Mouse (Mus musculus): Measurements from ENCODE around the gene Rps10.

Gene Rps10

DNA sequence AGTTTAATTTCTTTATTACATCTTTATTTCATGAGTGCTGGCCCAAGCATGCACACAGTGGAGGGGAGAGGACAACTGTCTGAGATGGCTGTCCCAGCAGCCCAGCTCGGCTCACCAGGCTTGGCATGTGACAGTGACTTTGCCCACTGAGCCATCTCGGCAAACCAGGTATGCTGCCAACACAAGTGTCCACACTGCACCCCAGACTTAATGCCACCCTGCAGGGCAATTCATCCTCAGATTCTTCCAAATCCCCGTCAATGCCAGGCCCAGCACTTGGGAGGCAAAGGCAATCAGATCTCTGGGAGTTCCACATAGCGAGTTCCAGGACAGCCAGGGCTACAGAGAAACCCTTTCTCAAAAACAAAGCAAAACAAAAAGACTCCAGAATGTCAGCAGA lies 23.5 kb downstream of the Rps10 start:
- no peak for DNase-seq (ENCODE audit: low spot score in 2 of 2)

DNA sequence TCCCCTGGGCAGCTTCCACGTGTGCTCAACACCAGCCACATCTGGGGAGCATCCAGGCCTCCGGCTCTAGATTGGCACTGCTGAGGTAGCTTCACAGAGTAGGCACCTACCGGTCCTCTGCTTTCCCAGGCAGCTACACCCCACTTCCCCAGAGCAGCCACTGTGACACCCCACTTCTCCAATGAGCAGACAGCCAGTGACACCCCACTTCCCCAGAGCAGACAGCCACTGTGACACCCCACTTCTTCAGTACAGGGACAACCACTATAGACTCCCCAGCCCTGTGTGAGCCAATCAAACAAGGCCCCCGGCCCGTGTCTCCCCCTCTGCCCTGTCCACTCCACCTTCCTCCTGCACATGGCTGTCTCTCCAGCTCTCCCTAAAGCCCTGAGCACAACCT lies 24.5 kb downstream of the Rps10 start:
- no peak for DNase-seq (ENCODE audit: low spot score in 2 of 2)

DNA sequence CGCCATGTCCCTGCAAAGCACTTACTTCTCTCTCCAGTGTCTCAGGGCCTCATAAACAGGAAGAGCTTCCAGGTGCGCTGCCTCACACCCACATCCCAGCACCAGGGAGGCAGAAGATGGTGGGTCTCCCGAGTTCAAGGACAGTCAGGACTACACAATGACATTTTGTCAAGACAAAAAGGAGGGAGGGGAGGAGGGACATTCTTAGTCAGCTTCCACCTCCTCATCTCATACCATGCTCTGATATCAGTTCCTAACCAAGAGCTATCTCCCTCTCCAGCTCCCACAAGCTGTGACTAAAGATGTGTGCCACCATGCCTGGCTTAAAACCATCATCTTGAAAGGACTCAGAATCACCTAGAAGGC lies 25.0 kb downstream of the Rps10 start:
- DNase-seq (ENCODE audit: low spot score in 2 of 2): no peak

- DNase-seq (ENCODE audit: low spot score in 2 of 2): no peak
Measured at GRCm38 (mm10) chr17:27610679-27611518, 25.6 kb downstream of the Rps10 start.

DNA sequence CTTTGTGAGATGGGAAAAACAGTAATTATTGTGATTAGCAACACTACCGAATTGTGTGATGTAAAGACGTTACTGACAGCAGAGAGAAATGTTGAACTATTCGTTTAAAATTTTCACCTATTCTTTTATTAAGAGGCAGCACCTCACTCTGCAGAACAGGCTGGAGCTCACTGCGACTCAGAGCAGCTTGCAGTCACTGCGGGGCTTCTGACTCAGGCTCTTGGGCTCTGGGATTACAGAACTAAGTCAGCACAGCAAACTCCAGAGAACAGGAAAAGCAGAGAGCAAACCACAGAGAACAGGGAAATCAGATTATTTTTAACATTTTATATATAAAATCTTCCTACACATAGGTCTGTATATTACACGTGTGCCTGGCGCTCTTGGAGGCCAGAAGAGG lies 26.9 kb downstream of the Rps10 start:
- DNase-seq (ENCODE audit: low spot score in 2 of 2): no peak

GRCm38 (mm10) chr17:27603522-27604234 lies 32.8 kb downstream of the Rps10 start:
- DNase-seq (ENCODE audit: low spot score in 2 of 2): no peak

GRCm38 (mm10) chr17:27603036-27603435 lies 33.4 kb downstream of the Rps10 start:
- no peak for DNase-seq (ENCODE audit: low spot score in 2 of 2)

GRCm38 (mm10) chr17:27600869-27601268 lies 35.6 kb downstream of the Rps10 start:
- no peak for DNase-seq (ENCODE audit: low spot score in 2 of 2)

DNA sequence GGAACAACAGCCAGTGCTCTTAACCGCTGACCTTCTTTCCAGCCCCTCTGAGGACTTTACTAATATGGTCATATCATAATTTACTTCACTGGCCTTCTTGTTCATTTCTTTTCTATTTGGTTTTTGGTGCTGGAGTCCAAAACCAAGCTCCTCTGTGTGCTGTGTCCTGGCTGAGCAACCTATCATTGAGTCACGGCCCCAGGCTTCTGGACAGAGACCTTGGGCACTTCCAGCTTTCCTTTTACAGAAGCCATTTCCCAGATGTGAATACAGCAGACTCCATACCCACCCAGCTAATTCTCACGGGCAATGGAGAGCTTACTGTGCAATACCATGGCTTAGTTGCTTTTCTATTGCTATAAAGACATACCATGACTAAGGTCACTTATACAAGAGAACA lies 36.2 kb downstream of the Rps10 start:
- DNase-seq (ENCODE audit: low spot score in 2 of 2): no peak

DNA sequence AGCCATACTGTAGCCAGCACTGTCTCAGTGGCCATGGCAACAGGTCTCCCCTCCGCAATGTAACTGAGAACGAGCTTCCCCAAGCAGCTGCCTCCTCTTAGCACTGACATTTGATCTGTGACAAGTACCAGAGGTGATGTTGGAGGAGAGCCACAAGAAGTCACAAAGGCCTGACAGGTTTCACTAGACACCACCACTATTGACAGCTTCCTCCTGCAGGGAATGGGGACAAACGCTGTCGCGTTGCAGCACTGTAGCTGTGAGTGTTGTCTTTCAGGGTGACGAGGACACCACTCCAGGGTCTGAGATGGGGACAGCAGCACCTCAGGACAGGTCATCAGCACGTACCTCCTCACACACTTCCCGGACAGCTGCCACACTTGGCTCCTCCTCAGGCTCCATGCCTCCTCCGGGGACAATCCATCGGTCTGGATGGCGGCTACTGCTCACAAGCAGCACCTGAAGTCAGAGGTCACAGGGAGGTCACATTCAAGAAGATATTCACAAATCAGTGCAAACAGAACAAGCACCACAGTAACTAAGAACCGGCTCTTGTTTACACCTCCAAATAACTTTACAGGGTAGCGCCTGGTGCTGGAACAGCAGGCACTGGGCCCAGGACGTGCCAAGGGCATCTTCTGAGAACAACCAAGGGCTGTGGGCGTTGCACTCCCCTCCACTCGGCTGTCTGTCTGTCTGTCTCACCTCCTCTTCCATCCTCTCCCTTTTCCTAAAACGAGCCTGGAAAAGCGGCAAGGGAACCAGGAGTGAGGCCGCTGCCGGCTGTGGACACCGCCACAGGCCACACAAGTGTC lies 39.9 kb downstream of the Rps10 start:
- DNase-seq (ENCODE audit: low spot score in 2 of 2): no peak

DNA sequence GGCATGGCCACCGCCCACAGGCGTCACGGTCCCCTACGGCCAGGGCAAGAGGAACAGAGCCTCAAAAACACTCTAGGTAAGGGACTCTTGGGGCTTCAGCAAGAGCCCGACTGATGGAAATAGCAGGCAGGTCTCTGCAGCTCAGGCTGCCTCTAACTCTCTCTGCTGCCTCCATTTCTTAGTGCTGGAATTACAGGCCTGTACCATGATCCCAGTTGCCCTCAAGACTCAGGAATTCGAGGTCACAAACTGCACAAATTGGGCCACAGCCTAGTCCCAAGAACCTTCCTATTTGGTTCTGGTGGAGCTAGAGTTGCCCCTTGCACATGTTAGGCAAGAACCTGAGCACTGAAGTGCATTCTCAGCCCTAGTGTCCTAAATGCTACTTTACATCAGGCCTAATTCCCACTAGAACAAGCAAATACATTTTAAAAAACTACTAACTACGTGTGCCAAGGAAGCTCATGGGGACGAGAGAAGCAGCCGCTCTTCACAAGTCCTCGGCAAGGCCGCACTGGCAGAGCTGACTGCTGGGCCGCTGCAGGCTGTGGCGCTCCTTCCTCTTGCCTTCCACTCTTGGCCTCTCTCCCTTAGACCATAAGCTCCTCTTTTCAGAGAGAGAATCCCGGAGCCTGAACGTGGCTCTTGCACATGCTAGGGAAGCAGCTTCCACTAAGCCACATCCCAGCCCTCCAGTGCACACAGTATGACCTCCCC lies 40.7 kb downstream of the Rps10 start:
- DNase-seq (ENCODE audit: low spot score in 2 of 2): no peak

- no peak for DNase-seq (ENCODE audit: low spot score in 2 of 2)
Measured at GRCm38 (mm10) chr17:27592565-27592910, 43.9 kb downstream of the Rps10 start.

DNA sequence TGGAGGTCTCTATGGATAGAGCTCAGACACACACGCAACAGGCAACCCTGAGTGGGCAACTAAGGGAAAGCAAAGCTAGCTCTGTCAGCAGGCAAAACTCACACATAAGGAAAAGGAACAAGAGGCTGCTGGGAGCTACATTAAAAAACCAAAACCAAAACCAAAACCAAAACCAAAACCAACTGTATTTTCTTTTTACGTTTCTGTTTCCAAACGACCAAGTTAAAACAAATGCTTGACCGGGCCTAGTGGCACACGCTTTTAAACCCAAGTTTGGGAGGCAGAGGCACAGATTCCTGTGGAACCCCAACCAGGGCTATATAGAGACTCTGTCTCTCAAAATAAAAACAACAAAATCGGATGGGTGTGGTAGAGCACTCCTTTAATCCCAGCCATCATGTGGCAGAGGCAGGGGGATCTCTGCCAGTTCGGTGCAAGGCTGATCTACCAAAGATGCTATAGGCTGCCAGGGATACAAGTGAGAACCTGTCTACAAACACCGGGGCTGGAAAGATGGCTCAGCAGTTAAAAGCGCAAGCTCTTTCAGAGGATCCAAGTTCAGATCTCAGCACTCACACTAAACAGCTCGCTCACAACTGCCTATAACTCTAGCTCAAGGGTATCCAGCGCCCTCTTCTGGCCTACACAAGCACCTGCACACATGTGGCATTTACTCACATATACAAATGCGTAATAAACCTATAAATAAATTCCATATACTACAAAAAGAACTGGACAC lies 44.5 kb downstream of the Rps10 start:
- no peak for DNase-seq (ENCODE audit: low spot score in 2 of 2)

DNA sequence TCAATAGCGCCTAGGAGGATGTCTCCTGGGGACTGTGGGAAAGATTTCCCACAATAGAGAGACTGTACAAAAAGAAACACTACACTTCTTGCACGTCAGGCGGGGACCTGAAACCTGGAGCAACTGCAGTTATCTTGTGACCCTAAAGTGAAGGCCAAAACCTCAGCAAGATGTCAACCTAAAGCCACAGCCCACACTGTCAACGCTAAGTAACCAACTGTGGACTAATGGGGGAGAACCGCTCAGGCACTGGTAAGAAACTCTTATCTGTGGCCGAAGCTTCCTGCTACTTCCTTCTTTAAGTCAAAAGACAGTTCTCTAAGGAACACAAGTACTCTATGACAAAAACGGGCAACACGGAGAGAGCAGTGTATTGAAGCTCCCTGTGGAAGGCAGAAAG lies 48.2 kb downstream of the Rps10 start:
- no peak for DNase-seq (ENCODE audit: low spot score in 2 of 2)

GRCm38 (mm10) chr17:27587252-27587651 lies 49.2 kb downstream of the Rps10 start:
- peak; percentile 48 to 52 for DNase-seq (ENCODE audit: low spot score in 2 of 2)

GRCm38 (mm10) chr17:27586661-27587060 lies 49.8 kb downstream of the Rps10 start:
- DNase-seq (ENCODE audit: low spot score in 2 of 2): no peak

GRCm38 (mm10) chr17:27583185-27583894 lies 53.1 kb downstream of the Rps10 start:
- DNase-seq (ENCODE audit: low spot score in 2 of 2): no peak

Data from urinary bladder, adult 18-20 months (tissue).